Comparison of ENCODE assay signal across 26 mouse cellular contexts in the genomic region with DNA sequence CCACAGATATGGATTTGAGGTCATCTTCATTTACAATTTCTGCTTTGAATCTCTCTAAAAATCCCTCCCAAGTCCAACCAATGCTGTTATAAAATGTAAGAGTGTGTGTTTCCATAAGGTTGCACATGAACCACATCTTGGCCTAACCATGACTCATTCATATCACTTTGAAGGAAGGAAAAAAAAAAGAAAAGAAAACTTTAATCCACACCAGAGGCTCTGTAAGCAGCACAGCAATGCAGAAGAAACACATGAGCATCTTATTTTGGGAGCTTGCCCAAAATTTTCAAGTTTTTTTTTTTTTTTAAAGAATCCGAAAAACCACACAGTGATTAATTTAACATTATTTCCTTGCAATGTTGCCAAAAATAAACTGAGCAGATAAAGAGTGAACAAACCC. TPM values are rescaled to one million over a fixed set of nuclear protein-coding genes. Genes with fewer than 3 reads are reported as not detected.
A peak's percentile ranks its signal among the peaks of the same experiment; 100 is the strongest.
DNase-seq lines count a peak whose midpoint lies in the region; ATAC-seq and TF ChIP-seq lines count a peak whose summit lies in the region.
"Had no signal": no experiment of that assay in that cellular context is flagged by ENCODE, and none has a peak within 500 bp of the region (broad histone marks: within the 10 kb centered on the region; RNA-seq: fewer than 3 reads in every experiment).

No protein-coding gene starts in this region.

- no peak overlapping the region for H3K4me2 ChIP-seq in lung, embryonic 14.5 days
- no peak overlapping the region for H3K4me2 ChIP-seq in heart, embryonic 12.5 days
- H3K4me2 ChIP-seq: embryonic facial prominence, embryonic 13.5 days; forebrain, embryonic 15.5 days; heart, embryonic 13.5 days; hindbrain, embryonic 14.5 days had no signal

- no peak overlapping the region for H3K27ac ChIP-seq in lung, embryonic 14.5 days (ENCODE audit: low read depth)
- peak overlapping the region; percentile 90 for H3K27ac ChIP-seq in embryonic fibroblast, embryonic 13.5 days (ENCODE audit: insufficient read depth, low read length)
- H3K27ac ChIP-seq in heart, embryonic 12.5 days (ENCODE audit: poor library complexity, severe bottlenecking): no peak overlapping the region
- H3K27ac ChIP-seq: embryonic facial prominence, embryonic 13.5 days; forebrain, embryonic 15.5 days; gastrocnemius, adult 2 months; heart, embryonic 13.5 days; hindbrain, embryonic 14.5 days; hindbrain, postnatal 0 days had no signal

- H3K27me3 ChIP-seq in lung, embryonic 14.5 days (ENCODE audit: insufficient read depth, low read length): no peaks in the 10 kb centered on the region
- no peaks in the 10 kb centered on the region for H3K27me3 ChIP-seq in heart, embryonic 12.5 days (replicated peaks)
- H3K27me3 ChIP-seq: CH12.LX; embryonic facial prominence, embryonic 13.5 days; forebrain, embryonic 15.5 days; heart, embryonic 13.5 days had no signal

- H3K9me3 ChIP-seq in lung, embryonic 14.5 days (ENCODE audit: low read depth, low read length): no peaks in the 10 kb centered on the region
- H3K9me3 ChIP-seq in heart, embryonic 12.5 days (replicated peaks): no peaks in the 10 kb centered on the region
- H3K9me3 ChIP-seq: embryonic facial prominence, embryonic 13.5 days; forebrain, embryonic 15.5 days; G1E; heart, embryonic 13.5 days had no signal

- TF ChIP-seq POLR2A in embryonic fibroblast, embryonic 13.5 days (IDR thresholded peaks at IDR 0.05; ENCODE audit: low read depth, low read length): no peak

- 53% methylated on average over 1 of the region's 1 CpGs for WGBS in lung, embryonic 14.5 days
- 65% methylated on average over 1 of the region's 1 CpGs for WGBS in heart, embryonic 12.5 days

- no peaks in the 10 kb centered on the region for H3K36me3 ChIP-seq in lung, embryonic 14.5 days (ENCODE audit: insufficient read depth)
- peaks cover 10% of the 10 kb centered on the region; the same call in 1 of the 2 replicates for H3K36me3 ChIP-seq in heart, embryonic 12.5 days
- H3K36me3 ChIP-seq: forebrain, embryonic 15.5 days; G1E had no signal

- no peak for TF ChIP-seq CTCF in lung, embryonic 14.5 days (IDR thresholded peaks at IDR 0.05; ENCODE audit: low read depth)
- no peak for TF ChIP-seq CTCF in embryonic fibroblast, embryonic 13.5 days (IDR thresholded peaks at IDR 0.05; ENCODE audit: borderline replicate concordance, insufficient read depth, low read length)

- ATAC-seq in lung, embryonic 14.5 days (ENCODE audit: insufficient read depth): peak; percentile 14; the same call in 1 of the 2 replicates
- no peak for ATAC-seq in heart, embryonic 12.5 days (ENCODE audit: insufficient number of reproducible peaks, low FRiP score)
- ATAC-seq: forebrain, embryonic 15.5 days; hindbrain, postnatal 0 days; inflammation-experienced regulatory T-cells, adult 6 months had no signal

- DNase-seq in lung, embryonic 14.5 days: peak; percentile 31
- no peak for DNase-seq in lung, postnatal 4 days
- DNase-seq in Muller cell, postnatal 12 days (ENCODE audit: inconsistent ontology term): peak; percentile 50
- no peak for DNase-seq in gastrocnemius, adult 8-10 months (ENCODE audit: low spot score in 2 of 2)
- DNase-seq: adrenal gland, postnatal 10 days; adrenal gland, postnatal 36 days; B cell, adult 2 months; cerebellum, adult 18-20 months; cerebellum, adult 9-10 months; cerebellum, postnatal 14 days; gastrocnemius, adult 2 months; gastrocnemius, postnatal 25 days; heart, adult 18-20 months; heart, postnatal 14 days; heart, postnatal 4 days; kidney, adult 18-20 months had no signal

- no peak overlapping the region for H3K9ac ChIP-seq in lung, embryonic 14.5 days
- H3K9ac ChIP-seq in heart, embryonic 12.5 days: no peak overlapping the region
- H3K9ac ChIP-seq: embryonic facial prominence, embryonic 13.5 days; forebrain, embryonic 15.5 days; heart, embryonic 13.5 days; hindbrain, embryonic 14.5 days had no signal

- H3K4me3 ChIP-seq in lung, embryonic 14.5 days (ENCODE audit: low read depth, low read length): no peak overlapping the region
- H3K4me3 ChIP-seq in embryonic fibroblast, embryonic 13.5 days (ENCODE audit: insufficient read depth, low read length): no peak overlapping the region
- H3K4me3 ChIP-seq in heart, embryonic 12.5 days: no peak overlapping the region
- H3K4me3 ChIP-seq: embryonic facial prominence, embryonic 13.5 days; forebrain, embryonic 15.5 days; gastrocnemius, adult 2 months; heart, embryonic 13.5 days had no signal

- no peaks in the 10 kb centered on the region for H3K4me1 ChIP-seq in lung, embryonic 14.5 days (ENCODE audit: insufficient read depth)
- H3K4me1 ChIP-seq in embryonic fibroblast, embryonic 13.5 days (ENCODE audit: control insufficient read depth, insufficient read depth, low read length): peaks cover 10% of the 10 kb centered on the region
- H3K4me1 ChIP-seq in heart, embryonic 12.5 days (replicated peaks): no peaks in the 10 kb centered on the region
- H3K4me1 ChIP-seq: embryonic facial prominence, embryonic 13.5 days; forebrain, embryonic 15.5 days; heart, embryonic 13.5 days had no signal

RNA-seq across cellular contexts. Expression of a gene that starts 14.2 kb away (rescaled TPM):
- 9.0 and 10.4 TPM in 2 replicates for polyA plus RNA-seq in lung, embryonic 14.5 days (2014; fragmentation: Nextera tagmentation; extraction: Ambion mirVana)
- polyA plus RNA-seq in embryonic fibroblast, embryonic 13.5 days (2011; ENCODE audit: insufficient read length, low read depth, missing spikeins): 30.9 and 37.2 TPM in 2 replicates
- polyA plus RNA-seq in heart, embryonic 12.5 days (2016; fragmentation: Nextera tagmentation; extraction: Ambion mirVana): 12.2 and 13.5 TPM in 2 replicates
- 100 to 1,000 TPM in 2 of 4 experiments, 10 to 100 TPM in 2; 88.2 to 119 (median 105) TPM for total RNA-seq in gastrocnemius, adult 8-10 months (2022)
- total RNA-seq: CH12.LX had no signal

Comparison
In these comparisons a context has a peak if more than half of its experiments do, and no peak if none do; other contexts are left out.
1. DNase-seq: peak in lung, embryonic 14.5 days (single experiment) and Muller cell, postnatal 12 days (single experiment); none in lung, postnatal 4 days (0 of 2) and gastrocnemius, adult 8-10 months (0 of 2).